Mouse (Mus musculus) liver, embryonic 12.5 days (tissue): Measurements from ENCODE around the gene BC030499. TPM values are rescaled to one million over a fixed set of nuclear protein-coding genes. Genes with fewer than 3 reads are reported as not detected.

ENCODE experiments used
- ATAC-seq: fragments of 200-750 bp; cut with Nextera tagmentation; 2 replicates; pipeline ENCODE4 v1.8.0; 2017; ENCODE audit warnings: moderate number of reproducible peaks, mild to moderate bottlenecking, moderate library complexity
- H3K27ac ChIP-seq: fragments of 300-500 bp; sonication (generic); 2 replicates; pipeline ENCODE4 v1.5.1; 2016; ENCODE audit warnings: mild to moderate bottlenecking
- H3K27me3 ChIP-seq: fragments of 300-500 bp; sonication (generic); replicated peaks from 2 replicates; pipeline ENCODE4 v1.6.1; 2016; ENCODE audit warnings: mild to moderate bottlenecking, moderate library complexity
- H3K36me3 ChIP-seq: fragments of 300-500 bp; sonication (generic); 2 replicates; pipeline ENCODE4 v1.6.1; 2016; ENCODE audit warnings: mild to moderate bottlenecking, moderate library complexity
- H3K4me1 ChIP-seq: fragments of 300-500 bp; sonication (generic); 2 replicates; pipeline ENCODE4 v1.6.1; 2016
- H3K4me2 ChIP-seq: fragments of 300-500 bp; sonication (generic); 2 replicates; pipeline ENCODE4 v1.6.1; 2016; ENCODE audit warnings: mild to moderate bottlenecking, moderate library complexity
- H3K4me3 ChIP-seq: fragments of 300-500 bp; sonication (generic); 2 replicates; pipeline ENCODE4 v1.5.1; 2016; ENCODE audit warnings: mild to moderate bottlenecking, moderate library complexity
- H3K9ac ChIP-seq: fragments of 300-500 bp; sonication (generic); 2 replicates; pipeline ENCODE4 v1.6.1; 2016; ENCODE audit warnings: mild to moderate bottlenecking, moderate library complexity
- H3K9me3 ChIP-seq: fragments of 300-500 bp; sonication (generic); replicated peaks from 2 replicates; pipeline ENCODE4 v1.6.1; 2016; ENCODE audit warnings: mild to moderate bottlenecking, moderate library complexity
- WGBS: fragments of 180-500 bp; shearing (Covaris S2); methylation state at CpG from one replicate; pipeline ENCODE4 v1.1.7; 2016; ENCODE audit not compliant: insufficient replicate concordance; 5-methylcytosine and 5-hydroxymethylcytosine counted together
- polyA plus RNA-seq: library from polyadenylated mRNA; unstranded; fragments of >200 nt; fragmentation: Nextera tagmentation; extraction: Ambion mirVana; gene quantifications from 2 replicates; pipeline ENCODE4 v1.2.1, GENCODE M21; 2016

BC030499 gene
- polyA plus RNA-seq, 1 experiment from 2014 or later: 0.23 TPM

- ATAC-seq: no peak
- Histone ChIP-seq H3K4me2 (no peak overlapping the region), H3K4me1 (no peaks in the 10 kb centered on the region), H3K4me3 (no peak overlapping the region), H3K36me3 (peaks cover 98% of the 10 kb centered on the region), H3K9ac (no peak overlapping the region), H3K27me3 (no peaks in the 10 kb centered on the region), H3K9me3 (no peaks in the 10 kb centered on the region), H3K27ac (no peak overlapping the region)
- 97% methylated on average over 2 of the region's 2 CpGs for WGBS
Measured at GRCm38 (mm10) chr11:78313662-78314061, 23.0 kb downstream of the BC030499 start.

GRCm38 (mm10) chr11:78318411-78318810, 27.8 kb downstream of the BC030499 start:
- Histone ChIP-seq H3K9ac (no peak overlapping the region), H3K36me3 (peaks cover 94% of the 10 kb centered on the region), H3K4me2 (no peak overlapping the region), H3K27ac (no peak overlapping the region), H3K27me3 (no peaks in the 10 kb centered on the region), H3K4me1 (peaks cover 15% of the 10 kb centered on the region), H3K4me3 (no peak overlapping the region), H3K9me3 (no peaks in the 10 kb centered on the region)
- no peak for ATAC-seq
- 89% methylated on average over 2 of the region's 2 CpGs for WGBS

- H3K27me3 ChIP-seq: no peaks in the 10 kb centered on the region; the same call in 1 of the 2 replicates
- H3K36me3 ChIP-seq: peaks cover 71% of the 10 kb centered on the region
- no peak overlapping the region for H3K9ac ChIP-seq
- WGBS: 87% methylated on average over 2 of the region's 2 CpGs
- no peak overlapping the region for H3K4me3 ChIP-seq
- no peaks in the 10 kb centered on the region for H3K9me3 ChIP-seq
- H3K27ac ChIP-seq: peak overlapping the region; percentile 41
- peaks cover 20% of the 10 kb centered on the region for H3K4me1 ChIP-seq
- no peak for ATAC-seq
- H3K4me2 ChIP-seq: peak overlapping the region; percentile 52; the same call in 1 of the 2 replicates
Measured at GRCm38 (mm10) chr11:78322076-78322831, 31.6 kb downstream of the BC030499 start.

- Histone ChIP-seq H3K9ac (0 out of 2 replicates have a peak within 1 kb of the TSS, but pooled peaks have one; percentile 12), H3K36me3 (peaks cover 65% of the 10 kb centered on the region), H3K27ac (peak within 1 kb of the TSS; percentile 41), H3K4me3 (peak within 1 kb of the TSS; percentile 18; the same call in 1 of the 2 replicates), H3K9me3 (no peaks in the 10 kb centered on the region), H3K27me3 (no peaks in the 10 kb centered on the region; the same call in 1 of the 2 replicates), H3K4me2 (peak within 1 kb of the TSS; percentile 52), H3K4me1 (peaks cover 20% of the 10 kb centered on the region)
- peak; percentile 97 for ATAC-seq
- 6% methylated on average over 15 of the region's 15 CpGs for WGBS
Measured at GRCm38 (mm10) chr11:78322860-78323259, 32.2 kb downstream of the BC030499 start, which contains the start of gene Aldoc. TSS of gene Aldoc (plus strand) at chr11:78322968.

DNA sequence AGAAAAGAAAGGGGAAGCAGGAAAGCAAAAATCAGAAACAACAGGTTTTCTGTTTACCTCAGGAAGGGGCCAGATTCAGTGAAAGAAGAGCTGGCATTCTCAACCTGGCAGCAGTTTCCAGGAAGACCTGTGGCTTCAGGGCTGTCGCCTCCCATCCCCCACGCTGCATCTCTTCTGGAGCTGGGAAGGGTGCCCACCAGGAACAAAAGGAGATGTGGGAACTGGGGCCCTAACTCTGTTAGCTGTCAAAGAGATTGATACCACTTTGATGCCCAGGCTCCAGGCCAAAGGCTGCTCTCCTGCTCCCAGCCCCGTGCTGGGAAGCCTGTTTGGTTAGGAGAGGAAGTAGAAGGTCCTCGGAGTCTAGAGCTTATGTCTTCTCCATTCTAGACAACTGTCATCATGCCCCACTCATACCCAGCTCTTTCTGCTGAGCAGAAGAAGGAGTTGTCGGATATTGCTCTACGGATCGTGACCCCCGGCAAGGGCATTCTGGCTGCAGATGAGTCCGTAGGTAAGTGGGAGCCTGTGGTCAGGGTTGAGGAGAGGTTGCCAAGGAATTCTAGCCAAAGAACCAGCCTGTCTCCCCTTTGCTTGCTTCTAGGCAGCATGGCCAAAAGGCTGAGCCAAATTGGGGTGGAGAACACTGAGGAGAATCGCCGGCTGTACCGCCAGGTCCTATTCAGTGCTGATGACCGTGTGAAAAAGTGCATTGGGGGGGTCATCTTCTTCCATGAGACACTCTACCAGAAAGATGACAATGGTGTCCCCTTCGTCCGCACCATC, 33.6 kb downstream of the BC030499 start:
- no peak overlapping the region for H3K27ac ChIP-seq
- H3K27me3 ChIP-seq: no peaks in the 10 kb centered on the region; the same call in 1 of the 2 replicates
- H3K9ac ChIP-seq: no peak overlapping the region
- peaks cover 51% of the 10 kb centered on the region for H3K36me3 ChIP-seq
- H3K9me3 ChIP-seq: no peaks in the 10 kb centered on the region
- 82% methylated on average over 15 of the region's 15 CpGs for WGBS
- peaks cover 25% of the 10 kb centered on the region for H3K4me1 ChIP-seq
- no peak overlapping the region for H3K4me2 ChIP-seq
- no peak overlapping the region for H3K4me3 ChIP-seq
- ATAC-seq: no peak

DNA sequence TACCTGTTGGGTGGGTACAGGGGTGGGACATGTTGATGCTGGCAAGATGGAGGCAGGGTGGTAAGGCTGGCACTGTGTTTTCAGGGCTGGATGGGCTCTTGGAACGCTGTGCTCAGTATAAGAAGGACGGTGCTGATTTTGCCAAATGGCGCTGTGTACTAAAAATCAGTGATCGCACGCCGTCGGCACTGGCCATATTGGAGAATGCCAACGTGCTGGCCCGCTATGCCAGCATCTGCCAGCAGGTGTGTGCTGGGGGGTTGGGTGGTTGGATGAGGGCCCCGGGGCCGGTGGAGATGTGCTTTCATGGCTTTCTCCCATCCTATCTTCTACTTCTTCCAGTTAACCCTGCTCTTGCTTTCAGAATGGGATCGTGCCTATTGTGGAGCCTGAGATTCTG, 34.3 kb downstream of the BC030499 start:
- 90% methylated on average over 12 of the region's 12 CpGs for WGBS
- H3K9me3 ChIP-seq: no peaks in the 10 kb centered on the region
- H3K4me1 ChIP-seq: peaks cover 31% of the 10 kb centered on the region
- H3K9ac ChIP-seq: no peak overlapping the region
- H3K4me3 ChIP-seq: no peak overlapping the region
- no peaks in the 10 kb centered on the region; the same call in 1 of the 2 replicates for H3K27me3 ChIP-seq
- no peak for ATAC-seq
- no peak overlapping the region for H3K4me2 ChIP-seq
- H3K36me3 ChIP-seq: peaks cover 44% of the 10 kb centered on the region
- H3K27ac ChIP-seq: no peak overlapping the region

- peak overlapping the region; percentile 95; the same call in 1 of the 2 replicates for H3K4me2 ChIP-seq
- no peak overlapping the region for H3K9ac ChIP-seq
- 76% methylated on average over 4 of the region's 4 CpGs for WGBS
- H3K27ac ChIP-seq: no peak overlapping the region
- no peak overlapping the region; the same call in 1 of the 2 replicates for H3K4me3 ChIP-seq
- H3K9me3 ChIP-seq: no peaks in the 10 kb centered on the region
- H3K27me3 ChIP-seq: no peaks in the 10 kb centered on the region; the same call in 1 of the 2 replicates
- peaks cover 27% of the 10 kb centered on the region for H3K36me3 ChIP-seq
- no peak for ATAC-seq
- H3K4me1 ChIP-seq: peaks cover 28% of the 10 kb centered on the region
Measured at GRCm38 (mm10) chr11:78327215-78327614, 36.6 kb downstream of the BC030499 start.

DNA sequence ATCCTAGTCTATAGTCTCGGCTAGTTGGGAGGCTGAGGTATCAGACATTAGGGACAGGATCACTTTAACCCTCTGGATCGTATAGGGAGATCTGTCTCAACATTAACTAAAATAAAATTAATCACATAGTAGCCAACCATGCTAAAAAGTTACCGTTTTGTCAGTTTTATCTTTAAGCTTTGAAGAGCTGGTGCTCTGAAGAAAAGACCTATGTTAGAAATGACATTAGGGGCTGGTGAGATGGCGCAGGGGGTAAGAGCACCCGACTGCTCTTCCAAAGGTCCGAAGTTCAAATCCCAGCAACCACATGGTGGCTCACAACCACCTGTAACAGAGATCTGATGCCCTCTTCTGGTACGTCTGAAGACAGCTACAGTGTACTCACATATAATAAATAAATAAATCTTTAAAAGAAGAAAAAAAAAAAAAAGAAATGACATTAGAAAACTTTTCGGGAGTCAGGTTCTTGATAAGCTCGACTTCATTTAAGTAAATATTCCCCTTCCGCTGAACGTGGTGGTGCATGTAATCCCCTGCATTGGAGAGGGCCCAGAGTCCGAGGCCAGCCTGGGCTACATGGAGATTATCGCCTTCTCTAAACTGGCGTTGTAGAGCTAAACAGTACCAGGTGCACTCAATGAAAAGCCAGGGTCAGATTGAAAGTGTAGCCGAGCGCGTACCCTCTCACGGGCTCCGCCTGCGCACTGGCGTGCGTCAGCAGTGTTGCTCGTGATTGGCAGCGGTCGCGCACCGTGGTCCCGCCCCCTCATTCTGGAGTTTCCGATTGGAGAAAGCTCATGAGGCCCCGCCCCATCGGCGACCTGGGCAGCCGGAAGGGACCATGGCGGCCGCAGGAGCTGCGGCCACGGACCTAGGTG, 37.2 kb downstream of the BC030499 start, which contains the start of gene Pigs:
Pigs (plus strand) TSS at position 782 of the 878 bp plus-strand sequence.
- H3K9me3 ChIP-seq: no peaks in the 10 kb centered on the region
- no peaks in the 10 kb centered on the region; the same call in 1 of the 2 replicates for H3K27me3 ChIP-seq
- H3K4me3 ChIP-seq: peak within 1 kb of the TSS; percentile 82
- peak within 1 kb of the TSS; percentile 72 for H3K27ac ChIP-seq
- H3K36me3 ChIP-seq: peaks cover 27% of the 10 kb centered on the region
- ATAC-seq: peak; percentile 95
- 8% methylated on average over 37 of the region's 37 CpGs for WGBS
- peak within 1 kb of the TSS; percentile 90 for H3K9ac ChIP-seq
- H3K4me1 ChIP-seq: peaks cover 21% of the 10 kb centered on the region
- H3K4me2 ChIP-seq: peak within 1 kb of the TSS; percentile 95

DNA sequence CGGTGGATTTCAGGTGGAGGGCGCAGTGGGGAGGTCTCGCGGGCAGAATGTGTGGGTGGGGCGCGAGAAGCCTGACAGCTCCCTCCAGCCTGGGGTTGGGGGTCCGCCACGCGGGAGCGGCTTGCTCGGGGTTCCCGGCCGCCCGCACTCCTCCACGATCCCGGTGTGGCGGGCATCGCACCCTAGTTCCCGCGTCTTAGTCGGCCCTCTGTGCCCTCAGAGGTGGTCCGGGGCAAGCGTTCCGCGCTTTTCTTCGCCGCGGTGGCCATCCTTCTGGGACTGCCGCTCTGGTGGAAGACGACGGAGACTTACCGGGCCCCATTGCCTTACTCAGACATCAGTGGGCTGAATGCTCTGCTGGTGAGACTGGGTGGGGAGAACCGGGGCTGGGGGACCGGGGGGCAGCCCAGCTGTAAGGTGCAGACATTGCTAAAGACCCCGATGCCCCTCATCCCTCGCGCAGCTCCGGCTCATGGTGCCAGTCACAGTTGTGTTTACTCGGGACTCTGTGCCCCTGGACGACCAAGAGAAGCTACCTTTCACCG, 37.9 kb downstream of the BC030499 start:
- H3K27ac ChIP-seq: peak overlapping the region; percentile 72
- peak overlapping the region; percentile 90 for H3K9ac ChIP-seq
- peaks cover 34% of the 10 kb centered on the region for H3K36me3 ChIP-seq
- WGBS: 0% methylated on average over 40 of the region's 41 CpGs
- H3K27me3 ChIP-seq: no peaks in the 10 kb centered on the region; the same call in 1 of the 2 replicates
- no peaks in the 10 kb centered on the region for H3K9me3 ChIP-seq
- ATAC-seq: peak; percentile 68
- H3K4me3 ChIP-seq: peak overlapping the region; percentile 82
- H3K4me1 ChIP-seq: peaks cover 14% of the 10 kb centered on the region
- H3K4me2 ChIP-seq: peak overlapping the region; percentile 95

- Histone ChIP-seq H3K36me3 (peaks cover 55% of the 10 kb centered on the region), H3K27ac (no peak overlapping the region), H3K4me3 (no peak overlapping the region), H3K27me3 (no peaks in the 10 kb centered on the region), H3K4me2 (no peak overlapping the region), H3K4me1 (peaks cover 11% of the 10 kb centered on the region), H3K9me3 (no peaks in the 10 kb centered on the region), H3K9ac (no peak overlapping the region)
- 94% methylated on average over 12 of the region's 12 CpGs for WGBS
- no peak for ATAC-seq
Measured at GRCm38 (mm10) chr11:78332676-78333075, 42.0 kb downstream of the BC030499 start.

DNA sequence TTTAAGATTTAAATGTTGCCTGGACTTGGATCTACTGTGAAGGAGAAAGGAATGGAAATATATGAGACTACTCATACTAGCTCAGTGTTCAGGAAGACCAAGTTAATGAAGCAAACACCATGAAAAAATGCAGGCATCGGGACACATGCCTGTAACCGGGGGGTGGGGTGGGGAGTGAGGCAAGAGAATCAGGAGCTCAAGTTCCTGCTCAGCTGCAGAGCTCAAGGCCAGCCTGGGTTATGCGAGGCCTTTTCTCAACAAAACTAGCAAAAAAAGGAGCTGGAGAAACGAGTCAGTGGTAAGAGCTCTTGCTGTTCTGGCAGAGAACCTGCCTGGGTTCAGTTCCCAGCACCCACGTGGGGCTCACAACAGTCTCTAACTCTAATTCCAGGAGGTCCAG, 43.4 kb downstream of the BC030499 start:
- ATAC-seq: no peak
- Histone ChIP-seq H3K27ac (no peak overlapping the region), H3K9me3 (no peaks in the 10 kb centered on the region), H3K9ac (no peak overlapping the region), H3K4me2 (no peak overlapping the region), H3K4me3 (no peak overlapping the region), H3K27me3 (no peaks in the 10 kb centered on the region), H3K36me3 (peaks cover 68% of the 10 kb centered on the region), H3K4me1 (peaks cover 8% of the 10 kb centered on the region)
- 88% methylated on average over 5 of the region's 5 CpGs for WGBS
